ENCODE assay signal across 19 mouse cellular contexts in the genomic region with DNA sequence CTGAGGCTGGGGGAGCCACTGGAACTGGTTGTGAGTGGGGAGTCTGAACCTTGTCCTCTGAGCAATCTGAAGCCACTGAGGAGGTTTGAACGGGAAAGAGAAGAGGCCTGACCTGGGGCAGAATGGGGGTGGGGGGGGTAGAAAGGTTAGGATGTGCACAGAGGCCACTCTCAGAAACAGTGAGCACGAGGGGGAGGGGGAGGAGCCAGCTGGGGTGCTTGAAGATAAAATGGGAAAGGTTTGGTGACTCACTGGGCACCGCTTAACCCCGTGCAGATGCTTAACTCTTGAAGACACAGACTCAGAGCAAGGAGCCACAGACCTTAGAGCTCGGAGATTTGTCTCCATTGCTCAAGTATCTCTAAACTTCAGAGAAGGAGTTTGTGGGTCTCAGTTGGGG. TPM values are rescaled to one million over a fixed set of nuclear protein-coding genes. Genes with fewer than 3 reads are reported as not detected.
A peak's percentile ranks its signal among the peaks of the same experiment; 100 is the strongest.
DNase-seq lines count a peak whose midpoint lies in the region; ATAC-seq and TF ChIP-seq lines count a peak whose summit lies in the region.
"Had no signal": no experiment of that assay in that cellular context is flagged by ENCODE, and none has a peak within 500 bp of the region (broad histone marks: within the 10 kb centered on the region; RNA-seq: fewer than 3 reads in every experiment).

No protein-coding gene starts in this region.

- H3K9me3 ChIP-seq in hindbrain, embryonic 10.5 days: no peaks in the 10 kb centered on the region
- no peaks in the 10 kb centered on the region for H3K9me3 ChIP-seq in hindbrain, embryonic 11.5 days (ENCODE audit: control insufficient read depth, low read length)
- H3K9me3 ChIP-seq in stomach, embryonic 15.5 days: no peaks in the 10 kb centered on the region
- H3K9me3 ChIP-seq in stomach, postnatal 0 days (ENCODE audit: control insufficient read depth, low read length): no peaks in the 10 kb centered on the region
- H3K9me3 ChIP-seq in forebrain, embryonic 14.5 days (replicated peaks; ENCODE audit: control insufficient read depth, low read length): no peaks in the 10 kb centered on the region
- H3K9me3 ChIP-seq: neural tube, embryonic 13.5 days had no signal

- no peak for DNase-seq in hindbrain, embryonic 10.5 days (ENCODE audit: low spot score)
- DNase-seq in hindbrain, embryonic 11.5 days (ENCODE audit: low spot score): no peak
- no peak for DNase-seq in stomach, postnatal 0 days (ENCODE audit: low spot score)
- DNase-seq in forebrain, embryonic 14.5 days (ENCODE audit: low spot score): no peak
- no peak for DNase-seq in layer of hippocampus, postnatal 25 days (ENCODE audit: extremely low spot score in 1 of 2, low spot score in 1 of 2)
- DNase-seq in thymus, adult 2 months: no peak
- DNase-seq: cerebellum, adult 18-20 months; heart, postnatal 36 days; kidney, postnatal 4 days; lung, adult 2 months had no signal

- TF ChIP-seq CTCF in stomach, postnatal 0 days (IDR thresholded peaks at IDR 0.05; ENCODE audit: low read depth): no peak
- TF ChIP-seq CTCF in olfactory bulb, adult 2 months (IDR thresholded peaks at IDR 0.05; ENCODE audit: insufficient read depth, low read depth, low read length): no peak
- TF ChIP-seq CTCF in thymus, adult 2 months (IDR thresholded peaks at IDR 0.05; ENCODE audit: borderline replicate concordance, control insufficient read depth, extremely low read depth, insufficient read depth, low read length, poor library complexity): no peak

- TF ChIP-seq EP300 in stomach, postnatal 0 days (optimal IDR thresholded peaks at IDR 0.05): no peak

- ATAC-seq in hindbrain, embryonic 11.5 days (ENCODE audit: low FRiP score): no peak
- peak; percentile 38; the same call in 1 of the 2 replicates for ATAC-seq in stomach, embryonic 15.5 days (ENCODE audit: insufficient read depth, low FRiP score, low read depth)
- no peak for ATAC-seq in stomach, postnatal 0 days (ENCODE audit: low FRiP score, low TSS enrichment)
- no peak for ATAC-seq in forebrain, embryonic 14.5 days
- ATAC-seq: midbrain, embryonic 16.5 days had no signal

- no peak overlapping the region for H3K4me3 ChIP-seq in hindbrain, embryonic 10.5 days
- no peak overlapping the region for H3K4me3 ChIP-seq in hindbrain, embryonic 11.5 days (ENCODE audit: low read depth, low read length)
- H3K4me3 ChIP-seq in stomach, embryonic 15.5 days (replicated peaks): no peak overlapping the region
- H3K4me3 ChIP-seq in stomach, postnatal 0 days (ENCODE audit: low read depth, low read length): no peak overlapping the region
- H3K4me3 ChIP-seq in forebrain, embryonic 14.5 days (ENCODE audit: low read depth, low read length): no peak overlapping the region
- no peak overlapping the region for H3K4me3 ChIP-seq in olfactory bulb, adult 2 months (ENCODE audit: insufficient read depth, low read depth, low read length)
- H3K4me3 ChIP-seq in thymus, adult 2 months (ENCODE audit: control insufficient read depth, insufficient read depth, low read length): no peak overlapping the region
- H3K4me3 ChIP-seq: erythroblast, embryonic 14.5 days; neural tube, embryonic 13.5 days had no signal

- no peak overlapping the region for H3K9ac ChIP-seq in hindbrain, embryonic 11.5 days (ENCODE audit: low read depth, low read length)
- no peak overlapping the region for H3K9ac ChIP-seq in stomach, embryonic 15.5 days
- H3K9ac ChIP-seq in stomach, postnatal 0 days (ENCODE audit: low read length): no peak overlapping the region
- H3K9ac ChIP-seq in forebrain, embryonic 14.5 days (ENCODE audit: low read length): 0 out of 2 replicates have a peak overlapping the region, but pooled peaks have one; percentile 2

- H3K36me3 ChIP-seq in hindbrain, embryonic 10.5 days: no peaks in the 10 kb centered on the region
- no peaks in the 10 kb centered on the region for H3K36me3 ChIP-seq in hindbrain, embryonic 11.5 days (ENCODE audit: control insufficient read depth, insufficient read depth, low read length)
- no peaks in the 10 kb centered on the region for H3K36me3 ChIP-seq in stomach, embryonic 15.5 days
- H3K36me3 ChIP-seq in stomach, postnatal 0 days (ENCODE audit: control insufficient read depth, insufficient read depth, low read length): no peaks in the 10 kb centered on the region
- H3K36me3 ChIP-seq in forebrain, embryonic 14.5 days (ENCODE audit: control insufficient read depth, insufficient read depth, low read length): peaks cover 8% of the 10 kb centered on the region; the same call in 1 of the 2 replicates
- no peaks in the 10 kb centered on the region for H3K36me3 ChIP-seq in thymus, adult 2 months (ENCODE audit: control insufficient read depth, insufficient read depth, low read length)

- WGBS in hindbrain, embryonic 10.5 days: 48% methylated on average over 5 of the region's 5 CpGs
- WGBS in hindbrain, embryonic 11.5 days: 55% methylated on average over 5 of the region's 5 CpGs
- WGBS in stomach, embryonic 15.5 days: 33% methylated on average over 5 of the region's 5 CpGs
- 37% methylated on average over 5 of the region's 5 CpGs for WGBS in stomach, postnatal 0 days
- WGBS in forebrain, embryonic 14.5 days: 44% methylated on average over 5 of the region's 5 CpGs
- WGBS in olfactory bulb, adult 2 months: 30% methylated on average over 5 of the region's 5 CpGs
- 35% methylated on average over 5 of the region's 5 CpGs for WGBS in thymus, adult 2 months

- H3K27ac ChIP-seq in hindbrain, embryonic 10.5 days: 0 out of 2 replicates have a peak overlapping the region, but pooled peaks have one; percentile 8
- no peak overlapping the region for H3K27ac ChIP-seq in hindbrain, embryonic 11.5 days (ENCODE audit: low read depth, low read length)
- H3K27ac ChIP-seq in stomach, embryonic 15.5 days: no peak overlapping the region
- H3K27ac ChIP-seq in stomach, postnatal 0 days (replicated peaks): no peak overlapping the region
- H3K27ac ChIP-seq in forebrain, embryonic 14.5 days (ENCODE audit: low read depth, low read length): 0 out of 2 replicates have a peak overlapping the region, but pooled peaks have one; percentile 17
- 0 out of 2 replicates have a peak overlapping the region, but pooled peaks have one; percentile 14 for H3K27ac ChIP-seq in olfactory bulb, adult 2 months (ENCODE audit: insufficient read depth, low read depth, low read length)
- H3K27ac ChIP-seq in thymus, adult 2 months (ENCODE audit: control insufficient read depth, insufficient read depth, low read length): no peak overlapping the region
- H3K27ac ChIP-seq: macrophage; neural tube, embryonic 13.5 days had no signal

- H3K27me3 ChIP-seq in hindbrain, embryonic 10.5 days (ENCODE audit: insufficient read depth, poor library complexity, severe bottlenecking): peaks cover 86% of the 10 kb centered on the region
- peaks cover 31% of the 10 kb centered on the region for H3K27me3 ChIP-seq in hindbrain, embryonic 11.5 days (ENCODE audit: control insufficient read depth, insufficient read depth, low read length)
- no peaks in the 10 kb centered on the region for H3K27me3 ChIP-seq in stomach, embryonic 15.5 days (replicated peaks)
- no peaks in the 10 kb centered on the region for H3K27me3 ChIP-seq in stomach, postnatal 0 days (ENCODE audit: control insufficient read depth, insufficient read depth, low read length)
- H3K27me3 ChIP-seq in forebrain, embryonic 14.5 days (replicated peaks; ENCODE audit: control insufficient read depth, insufficient read depth, low read length): no peaks in the 10 kb centered on the region
- no peaks in the 10 kb centered on the region for H3K27me3 ChIP-seq in thymus, adult 2 months (ENCODE audit: control insufficient read depth, insufficient read depth, low read length)

- H3K4me2 ChIP-seq in hindbrain, embryonic 11.5 days (replicated peaks; ENCODE audit: low read depth, low read length): no peak overlapping the region
- no peak overlapping the region for H3K4me2 ChIP-seq in stomach, embryonic 15.5 days
- no peak overlapping the region for H3K4me2 ChIP-seq in stomach, postnatal 0 days (replicated peaks; ENCODE audit: low read depth)
- no peak overlapping the region for H3K4me2 ChIP-seq in forebrain, embryonic 14.5 days (ENCODE audit: low read length)
- H3K4me2 ChIP-seq: heart, embryonic 11.5 days; liver, embryonic 11.5 days; neural tube, embryonic 13.5 days had no signal

- peaks cover 49% of the 10 kb centered on the region for H3K4me1 ChIP-seq in hindbrain, embryonic 10.5 days (replicated peaks)
- peaks cover 18% of the 10 kb centered on the region for H3K4me1 ChIP-seq in hindbrain, embryonic 11.5 days (replicated peaks; ENCODE audit: control insufficient read depth, insufficient read depth, low read length)
- 0 out of 2 replicates have a peak, but pooled peaks cover 9% of the 10 kb centered on the region for H3K4me1 ChIP-seq in stomach, embryonic 15.5 days
- H3K4me1 ChIP-seq in stomach, postnatal 0 days (replicated peaks; ENCODE audit: control insufficient read depth, insufficient read depth): no peaks in the 10 kb centered on the region
- peaks cover 64% of the 10 kb centered on the region for H3K4me1 ChIP-seq in forebrain, embryonic 14.5 days (ENCODE audit: control insufficient read depth, insufficient read depth, low read length)
- peaks cover 61% of the 10 kb centered on the region for H3K4me1 ChIP-seq in olfactory bulb, adult 2 months (ENCODE audit: control insufficient read depth, insufficient read depth, low read length)
- H3K4me1 ChIP-seq in thymus, adult 2 months (replicated peaks; ENCODE audit: control insufficient read depth, insufficient read depth, low read length): no peaks in the 10 kb centered on the region

- no peak for TF ChIP-seq POLR2A in olfactory bulb, adult 2 months (IDR thresholded peaks at IDR 0.05; ENCODE audit: insufficient read depth, low read depth, low read length)
- no peak for TF ChIP-seq POLR2A in thymus, adult 2 months (IDR thresholded peaks at IDR 0.05; ENCODE audit: control insufficient read depth, extremely low read depth, insufficient read depth, low read length, poor library complexity)

RNA-seq across cellular contexts. Expression of a gene that starts 21.7 kb away (rescaled TPM):
- polyA plus RNA-seq in hindbrain, embryonic 10.5 days (2016; fragmentation: Nextera tagmentation; extraction: Ambion mirVana): 14.5 and 19.7 TPM in 2 replicates
- 16.9 and 20.2 TPM in 2 replicates for polyA plus RNA-seq in hindbrain, embryonic 11.5 days (2014; fragmentation: Nextera tagmentation; extraction: Ambion mirVana)
- polyA plus RNA-seq in stomach, embryonic 15.5 days (2015; fragmentation: Nextera tagmentation; extraction: Ambion mirVana): 13.4 and 18.0 TPM in 2 replicates
- polyA plus RNA-seq in stomach, postnatal 0 days (2015; fragmentation: Nextera tagmentation; extraction: Ambion mirVana): 5.3 and 6.9 TPM in 2 replicates
- 16.5 and 17.0 TPM in 2 replicates for polyA plus RNA-seq in forebrain, embryonic 14.5 days (2014; fragmentation: Nextera tagmentation; extraction: Ambion mirVana)
- polyA plus RNA-seq in olfactory bulb, adult 2 months (2012; ENCODE audit: insufficient read depth, insufficient read length, low replicate concordance, missing spikeins): 389 TPM in 1 of 2 replicates, not detected in the other
- 10 to 100 TPM; 42.5 to 58.5 TPM for total RNA-seq in layer of hippocampus, postnatal 25 days (2021)
- 151 and 160 TPM in 2 replicates for polyA plus RNA-seq in thymus, adult 2 months (2012; rRNA removed)

RNA-seq across cellular contexts. Expression of a gene that starts 30.3 kb away (rescaled TPM):
- polyA plus RNA-seq in hindbrain, embryonic 10.5 days (2016; fragmentation: Nextera tagmentation; extraction: Ambion mirVana): 8.8 and 19.3 TPM in 2 replicates
- polyA plus RNA-seq in hindbrain, embryonic 11.5 days (2014; fragmentation: Nextera tagmentation; extraction: Ambion mirVana): 13.3 TPM in 2 replicates
- 1.7 and 1.8 TPM in 2 replicates for polyA plus RNA-seq in stomach, embryonic 15.5 days (2015; fragmentation: Nextera tagmentation; extraction: Ambion mirVana)
- polyA plus RNA-seq in stomach, postnatal 0 days (2015; fragmentation: Nextera tagmentation; extraction: Ambion mirVana): 1.2 and 1.4 TPM in 2 replicates
- 140 and 175 TPM in 2 replicates for polyA plus RNA-seq in forebrain, embryonic 14.5 days (2014; fragmentation: Nextera tagmentation; extraction: Ambion mirVana)
- polyA plus RNA-seq in olfactory bulb, adult 2 months (2012; ENCODE audit: insufficient read depth, insufficient read length, low replicate concordance, missing spikeins): 109 TPM in 1 of 2 replicates, not detected in the other
- 100 to 1,000 TPM; 162 to 174 TPM for total RNA-seq in layer of hippocampus, postnatal 25 days (2021)
- 1.1 TPM in 2 replicates for polyA plus RNA-seq in thymus, adult 2 months (2012; rRNA removed)
- polyA plus RNA-seq: erythroblast, embryonic 14.5 days; kidney, embryonic 14.5 days; macrophage had no signal

Comparison
In these comparisons a context has a peak if more than half of its experiments do, and no peak if none do; other contexts are left out.
1. H3K27ac ChIP-seq: peak in hindbrain, embryonic 10.5 days (single experiment), forebrain, embryonic 14.5 days (single experiment) and olfactory bulb, adult 2 months (single experiment); none in hindbrain, embryonic 11.5 days (single experiment), stomach, embryonic 15.5 days (single experiment), stomach, postnatal 0 days (single experiment) and thymus, adult 2 months (single experiment).